Mouse (Mus musculus): ENCODE data around the gene Apol6.

DNA sequence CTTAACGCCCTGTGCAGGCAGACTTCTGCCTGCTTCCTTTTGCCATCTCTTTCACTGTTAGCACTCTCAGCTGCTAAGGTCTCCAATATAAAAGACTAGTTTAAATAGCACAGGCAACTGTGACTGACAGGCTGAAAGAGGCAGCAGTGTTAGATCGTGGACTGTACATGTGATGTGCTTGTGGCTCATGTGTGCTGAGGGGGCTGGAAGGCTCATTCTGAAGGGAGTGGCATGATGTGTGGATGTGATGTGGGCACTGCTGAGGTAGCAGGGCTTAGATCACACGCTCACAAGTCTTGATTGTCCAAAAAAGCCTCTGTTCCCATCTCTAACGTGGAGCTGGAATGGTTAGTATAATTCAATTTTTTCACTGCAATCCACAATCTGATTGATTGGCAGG lies 46.9 kb downstream of the Apol6 start:
- no peak for TF ChIP-seq GATA1 (IDR thresholded peaks at IDR 0.05; ENCODE audit: borderline replicate concordance, low read length)
- no peak for TF ChIP-seq FLI1 (IDR thresholded peaks at IDR 0.05; ENCODE audit: low read length)
